ENCODE assay signal across 7 mouse cellular contexts in the genomic region with DNA sequence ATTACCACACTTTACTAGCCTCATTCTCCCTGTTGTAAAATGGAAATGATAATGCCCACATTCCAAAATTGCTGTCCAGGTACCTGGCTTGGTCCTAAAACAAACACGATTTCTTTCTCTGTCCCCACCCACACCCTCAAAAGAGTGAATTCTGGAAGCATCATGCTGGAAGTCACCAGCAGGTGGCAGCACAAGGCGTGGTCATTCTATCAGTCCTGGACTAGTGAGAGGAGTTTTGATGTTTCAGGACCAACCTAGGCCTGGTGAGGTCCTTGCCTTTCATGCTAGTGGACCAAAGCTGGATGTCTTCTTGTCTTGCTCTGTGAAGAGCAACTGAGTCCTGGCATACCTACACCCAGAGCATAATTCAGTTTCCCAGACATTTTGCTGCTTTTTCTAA.
DNase-seq lines count a peak whose midpoint lies in the region; ATAC-seq and TF ChIP-seq lines count a peak whose summit lies in the region.

No protein-coding gene starts in this region.

- no peaks in the 10 kb centered on the region for H3K9me3 ChIP-seq in kidney, embryonic 16.5 days (ENCODE audit: low read length)
- no peaks in the 10 kb centered on the region for H3K9me3 ChIP-seq in neural tube, embryonic 11.5 days (ENCODE audit: control insufficient read depth, low read length)
- no peaks in the 10 kb centered on the region for H3K9me3 ChIP-seq in stomach, embryonic 14.5 days (ENCODE audit: control insufficient read depth, low read depth, low read length)

- H3K27ac ChIP-seq in cortical plate, adult 2 months (ENCODE audit: insufficient read depth, low read length) = no peak overlapping the region
- H3K27ac ChIP-seq in kidney, embryonic 16.5 days (ENCODE audit: low read length) = no peak overlapping the region
- no peak overlapping the region for H3K27ac ChIP-seq in neural tube, embryonic 11.5 days (ENCODE audit: low read depth, low read length)
- no peak overlapping the region for H3K27ac ChIP-seq in stomach, embryonic 14.5 days (ENCODE audit: low read length)

- no peak overlapping the region for H3K4me3 ChIP-seq in cortical plate, adult 2 months (ENCODE audit: insufficient read depth, low read length)
- no peak overlapping the region for H3K4me3 ChIP-seq in kidney, embryonic 16.5 days (ENCODE audit: low read length)
- H3K4me3 ChIP-seq in neural tube, embryonic 11.5 days (ENCODE audit: low read depth, low read length) = no peak overlapping the region
- no peak overlapping the region for H3K4me3 ChIP-seq in stomach, embryonic 14.5 days (ENCODE audit: low read depth, low read length)

- WGBS in kidney, embryonic 16.5 days = 7% methylated on average over 2 of the region's 2 CpGs
- WGBS in neural tube, embryonic 11.5 days = 12% methylated on average over 2 of the region's 2 CpGs
- 5% methylated on average over 2 of the region's 2 CpGs for WGBS in stomach, embryonic 14.5 days

- TF ChIP-seq POLR2A in cortical plate, adult 2 months (IDR thresholded peaks at IDR 0.05; ENCODE audit: extremely low read depth, insufficient read depth, low read length) = no peak

- no peak overlapping the region for H3K4me2 ChIP-seq in kidney, embryonic 16.5 days (replicated peaks; ENCODE audit: low read depth, low read length)
- no peak overlapping the region for H3K4me2 ChIP-seq in neural tube, embryonic 11.5 days (ENCODE audit: low read depth)
- H3K4me2 ChIP-seq in stomach, embryonic 14.5 days (replicated peaks; ENCODE audit: low read depth, low read length) = no peak overlapping the region

- peak; percentile 63; the same call in 1 of the 2 replicates for ATAC-seq in kidney, embryonic 16.5 days (ENCODE audit: low FRiP score, low TSS enrichment)
- ATAC-seq in neural tube, embryonic 11.5 days (ENCODE audit: insufficient read depth, low FRiP score, low TSS enrichment) = no peak
- peak; percentile 29; the same call in 1 of the 2 replicates for ATAC-seq in stomach, embryonic 14.5 days (ENCODE audit: insufficient number of reproducible peaks, insufficient read depth, low FRiP score, low read depth)

- H3K36me3 ChIP-seq in kidney, embryonic 16.5 days (ENCODE audit: insufficient read depth, low read length) = no peaks in the 10 kb centered on the region
- H3K36me3 ChIP-seq in neural tube, embryonic 11.5 days (ENCODE audit: control insufficient read depth, insufficient read depth, low read length) = no peaks in the 10 kb centered on the region
- no peaks in the 10 kb centered on the region for H3K36me3 ChIP-seq in stomach, embryonic 14.5 days (ENCODE audit: control insufficient read depth, insufficient read depth, low read length)

- peak; percentile 86 for TF ChIP-seq CTCF in cortical plate, adult 2 months (IDR thresholded peaks at IDR 0.05; ENCODE audit: extremely low read depth, insufficient read depth, low read length)

- DNase-seq in adrenal gland, postnatal 10 days = peak; percentile 86
- peak; percentile 46 to 71 for DNase-seq in gastrocnemius, postnatal 4 days (ENCODE audit: low spot score in 2 of 2)
- DNase-seq in liver = peak; percentile 80
- DNase-seq in neural tube, embryonic 11.5 days (ENCODE audit: low spot score) = peak; percentile 74

- H3K4me1 ChIP-seq in cortical plate, adult 2 months (ENCODE audit: control insufficient read depth, insufficient read depth, low read length) = peaks cover 3% of the 10 kb centered on the region; the same call in 1 of the 2 replicates
- no peaks in the 10 kb centered on the region for H3K4me1 ChIP-seq in kidney, embryonic 16.5 days (ENCODE audit: insufficient read depth, low read length)
- no peaks in the 10 kb centered on the region for H3K4me1 ChIP-seq in neural tube, embryonic 11.5 days (ENCODE audit: control insufficient read depth, insufficient read depth, low read length)
- no peaks in the 10 kb centered on the region for H3K4me1 ChIP-seq in stomach, embryonic 14.5 days (ENCODE audit: control insufficient read depth, insufficient read depth, low read length)

- H3K9ac ChIP-seq in kidney, embryonic 16.5 days (replicated peaks; ENCODE audit: low read length) = no peak overlapping the region
- H3K9ac ChIP-seq in neural tube, embryonic 11.5 days (ENCODE audit: low read length) = no peak overlapping the region
- no peak overlapping the region for H3K9ac ChIP-seq in stomach, embryonic 14.5 days (replicated peaks; ENCODE audit: low read depth, low read length)

- no peaks in the 10 kb centered on the region for H3K27me3 ChIP-seq in kidney, embryonic 16.5 days (ENCODE audit: insufficient read depth, low read length)
- no peaks in the 10 kb centered on the region for H3K27me3 ChIP-seq in neural tube, embryonic 11.5 days (ENCODE audit: control insufficient read depth, insufficient read depth, low read length)
- H3K27me3 ChIP-seq in stomach, embryonic 14.5 days (ENCODE audit: control insufficient read depth, insufficient read depth, low read length) = no peaks in the 10 kb centered on the region
